Mouse (Mus musculus): Measurements from ENCODE around the gene Cd1d1.

The Cd1d1 gene

DNA sequence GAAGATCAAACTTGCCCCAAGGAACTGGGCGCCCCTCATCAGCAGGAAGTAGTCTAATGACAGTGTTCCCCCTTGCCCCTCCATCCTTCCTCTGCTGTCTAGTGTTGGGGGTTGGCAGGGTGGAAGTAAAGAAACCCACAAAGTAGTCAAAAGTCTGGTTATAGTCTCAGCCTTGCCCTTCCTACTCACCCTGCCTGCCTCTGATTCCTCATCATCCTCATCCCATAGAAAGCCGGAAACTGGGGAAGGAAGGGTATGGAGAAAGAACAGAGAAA is 37.9 kb downstream of the Cd1d1 start:
- no peak for DNase-seq (ENCODE audit: low read depth, low spot score)

DNA sequence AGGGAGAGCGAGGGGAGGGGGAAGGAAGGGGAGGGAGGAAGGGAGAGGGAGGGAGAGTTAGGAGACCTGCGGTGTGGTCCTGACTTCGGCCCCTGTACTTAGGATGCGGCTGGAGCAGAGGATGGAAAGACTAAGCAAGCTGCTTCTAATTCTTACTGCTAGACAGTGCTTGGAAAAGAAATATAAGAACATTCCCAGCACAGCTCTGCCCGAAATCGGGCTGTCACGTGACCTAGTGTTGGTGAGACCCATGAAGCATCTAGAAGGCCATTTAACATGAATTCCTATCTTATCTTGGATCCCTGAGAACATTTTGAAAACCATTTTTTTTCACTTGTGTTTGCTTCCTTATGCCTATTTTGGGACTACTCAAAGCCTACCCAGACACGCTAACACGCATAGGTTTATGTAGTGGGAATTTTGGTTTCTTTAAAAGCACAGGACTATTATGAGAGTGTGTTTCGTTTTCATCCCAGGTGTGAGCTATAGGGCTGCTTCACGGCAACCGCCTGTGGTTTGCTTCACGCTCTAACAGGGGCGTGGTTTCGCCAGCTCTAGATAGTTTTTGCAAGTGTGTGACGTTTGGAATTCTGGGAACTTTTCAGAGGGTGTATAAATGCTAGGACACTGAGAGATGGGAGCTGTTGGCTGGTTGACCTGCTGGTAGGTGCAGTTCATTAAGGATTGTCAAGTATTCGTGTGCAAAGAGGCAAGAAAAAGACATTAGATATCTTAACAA is 38.4 kb downstream of the Cd1d1 start:
- DNase-seq (ENCODE audit: low read depth, low spot score): no peak

DNA sequence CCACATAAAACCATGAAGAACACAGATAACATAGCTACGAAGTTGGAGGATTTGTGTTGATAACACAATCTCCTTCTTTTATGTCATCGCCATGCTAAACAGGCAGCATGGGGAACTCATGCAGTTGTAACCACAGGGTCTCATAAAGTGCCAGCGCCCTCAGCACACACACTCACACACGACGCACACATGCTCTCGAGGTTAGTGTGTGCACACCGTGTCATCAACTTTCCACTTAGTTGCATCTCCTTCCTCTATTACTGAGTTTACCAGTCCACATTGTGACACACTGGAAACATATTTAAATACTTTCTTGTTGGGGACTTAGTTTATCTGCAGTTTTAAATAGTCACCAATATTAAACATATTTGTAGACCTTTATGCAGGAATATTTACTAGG is 40.2 kb downstream of the Cd1d1 start:
- DNase-seq (ENCODE audit: low read depth, low spot score): no peak

DNA sequence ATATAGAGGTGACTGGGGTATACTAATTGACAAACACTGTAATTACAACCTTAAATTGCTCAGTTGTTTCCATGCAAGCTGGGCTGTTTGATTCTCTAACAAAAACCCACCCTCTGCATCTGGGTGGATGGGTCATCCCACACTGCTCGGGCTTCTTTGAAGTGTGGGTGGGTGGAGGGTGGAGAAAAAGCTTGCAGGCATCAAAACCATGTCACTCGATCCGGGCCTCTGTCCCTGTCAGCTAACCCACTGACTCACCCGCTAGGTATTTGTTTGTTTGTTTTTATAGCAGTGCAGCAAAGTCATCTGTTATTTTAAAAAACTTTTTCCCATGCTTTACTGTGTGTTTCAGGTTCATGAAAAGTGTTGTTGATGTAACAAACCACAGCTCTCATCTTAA is 43.9 kb downstream of the Cd1d1 start:
- DNase-seq (ENCODE audit: low read depth, low spot score): peak; percentile 60

DNA sequence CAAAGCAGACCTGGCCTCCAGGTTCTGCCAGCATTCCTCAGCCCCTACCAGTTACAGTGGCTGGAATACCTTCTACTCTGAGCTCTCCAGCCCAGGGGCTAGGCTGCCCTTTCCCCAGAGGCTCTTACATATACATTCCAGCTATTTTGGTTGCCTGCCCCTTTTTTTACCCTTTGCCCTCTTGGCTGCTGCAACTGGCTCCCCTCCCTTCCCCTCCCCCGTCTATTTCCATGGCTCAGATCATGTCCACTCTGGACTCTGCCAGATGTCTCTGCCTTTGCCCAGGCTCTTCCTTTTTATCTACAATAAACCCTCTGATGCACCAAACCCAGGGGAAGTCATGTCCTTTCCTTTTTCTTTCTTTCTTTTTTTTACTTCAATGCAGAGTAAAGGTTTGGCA is 44.7 kb downstream of the Cd1d1 start:
- no peak for DNase-seq (ENCODE audit: low read depth, low spot score)

DNA sequence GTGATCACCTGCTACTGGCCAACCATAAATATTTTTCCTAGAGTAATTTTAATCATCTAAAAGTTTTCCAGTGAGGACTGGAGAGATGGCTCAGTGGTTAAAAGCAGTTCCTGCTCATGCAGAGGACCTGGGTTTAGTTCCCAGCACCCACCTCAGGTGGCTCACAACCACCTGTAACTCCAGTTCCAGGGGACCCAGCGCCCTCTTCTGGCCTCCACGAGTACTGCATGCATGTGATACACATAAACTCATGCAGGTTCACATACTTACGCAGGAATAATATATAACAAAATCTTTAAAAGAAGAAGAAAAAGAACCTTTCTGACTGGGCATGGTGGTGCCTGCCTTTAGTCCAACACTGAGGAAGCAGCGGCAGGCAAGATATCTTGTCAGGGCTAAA is 45.4 kb downstream of the Cd1d1 start:
- no peak for DNase-seq (ENCODE audit: low read depth, low spot score)

DNA sequence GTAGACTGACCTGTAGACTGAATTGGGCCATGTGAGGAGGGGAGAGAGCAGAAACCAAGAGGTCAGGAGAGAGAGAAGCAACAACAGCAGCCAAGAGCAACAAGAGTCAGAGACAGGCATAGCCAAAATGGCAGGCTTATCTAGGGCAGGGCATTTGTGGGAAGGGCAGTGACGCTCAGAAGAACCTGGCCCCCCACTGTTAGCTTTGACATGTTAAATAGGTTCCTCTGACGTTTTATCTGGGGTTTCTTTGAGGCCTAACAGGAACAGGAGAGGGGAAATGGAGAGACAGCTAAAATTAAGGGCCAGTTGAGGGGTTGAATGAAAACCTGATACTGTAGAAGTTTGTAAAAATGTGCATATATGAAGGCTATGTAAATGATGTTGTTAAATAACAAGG is 48.6 kb downstream of the Cd1d1 start:
- DNase-seq (ENCODE audit: low read depth, low spot score): no peak
